Mouse (Mus musculus) left cerebral cortex, adult 2 months (tissue): ENCODE measurements around the gene Slc35e3. TPM values are rescaled to one million over a fixed set of nuclear protein-coding genes. Genes with fewer than 3 reads are reported as not detected.

Experiments used
- DNase-seq, 2 experiments: peaks; one replicate each; pipeline ENCODE4 v3.0.0; 2021 to 2022; ENCODE audit warnings: low spot score in 2 of 2, mixed read lengths in 1 of 2; ENCODE audit errors: extremely low spot score in 1 of 2
- H3K27ac ChIP-seq: fragments of 200-600 bp; 2 replicates; pipeline ENCODE4 v1.8.1; 2022
- H3K4me3 ChIP-seq: fragments of 200-600 bp; 2 replicates; pipeline ENCODE4 v1.8.1; 2022
- CTCF ChIP-seq: fragments of 200-600 bp; IDR thresholded peaks from 2 replicates; pipeline ENCODE4 v1.8.1; 2022; ENCODE audit warnings: antibody characterized with exemption, mild to moderate bottlenecking, moderate library complexity
- intact Hi-C: fragments of 180-260 bp; cut with DNase I; formaldehyde crosslinking; loops from one replicate; pipeline ENCODE4 v1.15.1; 2025
- total RNA-seq, 2 experiments: library from RNA; stranded (reverse); gene quantifications; 2 replicates each; pipeline ENCODE4 v1.2.3; 2021

The Slc35e3 gene
- total RNA-seq, 2 experiments from 2014 or later, result 27.7 to 28.8 TPM

DNA sequence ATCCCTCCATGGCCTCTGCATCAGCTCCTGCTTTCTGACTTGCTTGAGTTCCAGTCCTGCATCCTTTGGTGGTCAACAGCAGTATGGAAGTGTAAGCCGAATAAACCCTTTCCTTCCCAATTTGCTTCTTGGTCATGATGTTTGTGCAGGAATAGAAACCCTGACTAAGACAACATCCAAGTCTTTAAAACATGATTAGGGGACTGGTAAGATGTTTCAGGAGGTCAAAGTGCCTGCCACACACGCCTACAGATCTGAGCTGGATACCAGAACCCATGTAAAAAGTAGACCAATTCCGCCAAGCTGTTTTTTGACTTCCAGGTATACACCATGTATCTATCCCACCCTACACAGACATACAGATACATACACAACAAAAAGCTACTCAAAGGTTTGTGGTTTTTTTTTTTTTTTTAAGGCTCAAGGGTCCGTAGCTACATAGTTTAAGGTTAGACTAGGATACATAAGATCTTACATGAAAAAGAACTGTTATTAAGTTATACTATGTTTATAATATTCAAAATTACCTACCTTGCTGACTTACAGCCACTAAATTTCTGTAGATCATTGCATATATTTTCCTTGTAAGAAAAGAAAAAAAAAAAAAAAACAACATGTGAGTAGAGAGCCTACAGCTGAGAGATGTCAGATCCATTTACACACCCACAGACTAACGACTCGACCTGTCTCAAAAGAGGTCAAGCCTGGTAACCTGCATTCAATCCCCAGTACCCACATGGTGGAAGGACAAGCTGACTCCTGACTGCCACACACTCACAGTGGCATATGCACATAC is 44.9 kb downstream of the Slc35e3 start:
- no peak for DNase-seq
- no peak overlapping the region for H3K27ac ChIP-seq
- intact Hi-C loops, result no loop called here
- TF ChIP-seq CTCF, result no peak
- H3K4me3 ChIP-seq, result no peak overlapping the region

DNA sequence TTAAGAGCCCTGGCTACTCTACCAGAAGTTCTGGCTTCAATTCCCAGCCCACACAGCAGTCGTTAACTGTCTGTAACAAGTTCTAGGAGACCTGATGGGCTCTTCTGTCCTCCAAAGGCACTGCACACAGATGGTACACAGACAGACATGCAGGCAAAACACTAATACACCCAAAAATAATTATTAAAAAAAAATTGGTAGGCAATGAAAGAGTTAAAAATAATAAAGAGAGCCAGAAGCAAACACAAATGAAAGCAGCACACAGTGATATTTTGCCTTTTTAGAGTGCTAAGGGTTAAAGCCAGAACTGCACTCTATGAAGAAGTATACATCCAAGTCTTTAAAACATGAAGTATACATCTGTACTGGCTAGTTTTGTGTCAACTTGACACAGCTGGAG is 45.7 kb downstream of the Slc35e3 start:
- no peak overlapping the region for H3K27ac ChIP-seq
- no peak for TF ChIP-seq CTCF
- no peak for DNase-seq
- no peak overlapping the region for H3K4me3 ChIP-seq
- intact Hi-C loops, result no loop called here

DNA sequence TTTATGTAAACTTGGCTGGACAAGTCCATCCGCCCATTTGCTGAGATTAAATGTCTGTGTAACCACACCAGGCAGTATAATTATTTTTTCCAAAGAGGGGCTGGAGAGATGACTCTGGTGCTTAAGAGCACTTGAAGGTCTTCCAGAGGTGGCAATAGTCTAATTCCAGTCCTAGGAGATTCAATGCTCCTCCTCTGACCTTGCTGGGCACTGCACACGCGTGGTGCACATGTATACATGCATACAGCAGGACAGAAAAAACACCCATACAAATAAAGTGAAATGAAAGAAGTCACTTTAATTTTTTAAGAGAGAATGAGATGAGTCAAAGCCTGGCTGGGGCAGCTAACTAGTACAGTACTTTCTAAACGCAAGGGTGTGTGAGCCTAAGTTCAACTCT is 46.3 kb downstream of the Slc35e3 start:
- Histone ChIP-seq H3K4me3 (no peak overlapping the region), H3K27ac (no peak overlapping the region)
- intact Hi-C loops, result loop anchor here (10.0 kb wide), 1 partner anchor 645 kb away; no protein-coding TSS in a partner anchor
- no peak for TF ChIP-seq CTCF
- no peak for DNase-seq

DNA sequence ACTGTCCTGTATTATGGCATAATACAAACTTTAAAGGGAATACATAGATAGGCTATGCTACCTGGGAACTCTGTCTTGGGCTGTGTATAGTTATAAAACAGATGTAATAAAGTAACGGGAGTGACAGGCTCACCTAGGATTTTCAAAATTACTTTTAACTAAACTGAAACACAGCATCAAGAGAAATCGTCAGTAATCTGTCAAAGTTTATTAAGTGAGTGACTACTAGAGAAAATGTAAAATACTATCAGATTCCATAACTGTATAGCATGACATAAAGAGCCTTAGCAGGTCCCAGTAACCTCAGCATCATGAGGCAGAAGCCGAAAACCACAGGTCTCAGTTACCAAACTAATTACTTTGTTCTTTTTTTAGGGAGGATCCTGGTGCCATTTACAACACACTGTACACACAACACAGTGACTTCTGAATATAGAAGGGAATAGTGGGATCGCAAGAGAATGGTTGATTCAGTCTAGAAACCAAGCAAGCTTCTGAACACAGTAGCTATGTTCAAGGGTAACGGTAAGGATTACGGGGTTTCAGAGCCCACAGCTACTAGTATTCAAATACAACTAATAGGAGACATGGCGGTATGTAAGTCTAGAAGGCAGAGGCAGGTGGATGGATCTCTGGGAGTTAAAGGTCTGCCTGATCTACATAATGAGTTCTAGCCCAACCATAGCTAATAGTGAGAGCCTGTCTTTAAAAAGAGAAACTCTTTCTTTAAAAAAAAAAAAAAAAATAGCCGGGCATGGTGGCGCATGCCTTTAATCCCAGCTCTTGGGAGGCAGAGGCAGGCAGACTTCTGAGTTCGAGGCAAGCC is 47.6 kb downstream of the Slc35e3 start:
- no peak for TF ChIP-seq CTCF
- DNase-seq, result no peak
- Histone ChIP-seq H3K4me3 (no peak overlapping the region), H3K27ac (no peak overlapping the region)
- intact Hi-C loops, result loop anchor here (10.0 kb wide), 1 partner anchor 644 kb away; no protein-coding TSS in a partner anchor

DNA sequence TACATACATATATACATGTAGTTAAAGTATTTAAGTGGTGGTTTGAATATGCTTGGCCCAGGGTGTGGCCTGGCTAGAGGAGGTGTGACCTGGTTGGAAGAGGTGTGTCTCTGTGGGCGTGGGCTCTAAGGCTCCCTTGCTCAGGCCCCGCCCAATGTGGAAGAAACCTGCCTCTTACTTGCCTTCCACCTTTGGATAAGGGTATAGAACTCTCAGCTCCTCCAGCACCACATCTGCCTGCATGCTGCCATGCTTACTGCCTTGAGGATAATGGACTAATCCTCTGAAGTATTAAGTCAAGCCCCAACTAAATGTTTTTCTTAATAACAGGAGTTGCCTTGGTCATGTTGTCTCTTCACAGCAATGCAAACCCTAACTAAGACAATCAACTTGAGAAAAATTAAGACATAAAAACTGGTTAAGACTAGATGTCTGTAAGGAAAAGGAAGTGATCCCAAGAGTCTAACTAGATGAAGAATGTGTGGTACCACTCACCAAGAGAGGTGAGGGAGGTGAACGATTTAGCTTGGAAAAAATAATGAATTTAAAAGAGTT is 48.5 kb downstream of the Slc35e3 start:
- intact Hi-C loops, result loop anchor here (10.0 kb wide), 1 partner anchor 643 kb away; no protein-coding TSS in a partner anchor

DNA sequence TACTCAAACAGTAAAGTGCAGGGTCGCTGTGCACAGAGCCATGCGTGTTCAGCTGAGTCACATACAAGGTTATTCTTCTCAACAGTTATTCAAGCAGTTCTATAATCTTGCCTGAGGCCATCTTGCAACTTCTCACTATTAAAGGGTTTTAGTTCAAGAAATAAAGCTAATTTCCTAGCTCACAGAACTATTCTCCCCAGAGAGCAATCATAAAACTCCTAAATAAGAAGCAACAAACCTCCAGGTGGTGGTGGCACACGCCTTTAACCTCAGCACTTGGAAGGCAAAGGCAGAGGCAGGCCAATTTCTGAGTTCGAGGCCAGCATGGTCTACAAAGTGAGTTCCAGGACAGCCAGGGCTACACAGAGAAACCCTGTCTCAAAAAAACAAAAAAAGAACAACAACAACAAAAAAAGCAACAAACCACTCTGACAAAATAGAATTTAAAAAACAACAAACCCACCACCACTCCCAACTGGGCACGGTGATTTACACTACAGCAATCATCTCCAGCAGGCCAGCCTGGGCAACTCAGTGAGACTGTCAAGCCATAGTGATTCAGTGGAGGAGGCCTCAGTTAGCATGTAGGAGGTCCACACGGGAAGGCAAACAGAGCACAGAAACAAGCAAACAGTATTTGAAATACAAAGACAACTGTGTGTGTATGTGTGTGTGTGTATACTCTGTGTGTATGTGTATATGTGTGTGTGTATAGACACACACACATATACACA is 49.2 kb downstream of the Slc35e3 start:
- intact Hi-C loops, result loop anchor here (10.0 kb wide), 1 partner anchor 642 kb away; no protein-coding TSS in a partner anchor
- no peak overlapping the region for H3K27ac ChIP-seq
- H3K4me3 ChIP-seq, result no peak overlapping the region
- no peak for TF ChIP-seq CTCF
- DNase-seq, result no peak

More for the DNA sequence above, 48.5 kb downstream of the Slc35e3 start:
- DNase-seq, result no peak
- Histone ChIP-seq H3K4me3 (no peak overlapping the region), H3K27ac (no peak overlapping the region)
- TF ChIP-seq CTCF, result no peak

DNA sequence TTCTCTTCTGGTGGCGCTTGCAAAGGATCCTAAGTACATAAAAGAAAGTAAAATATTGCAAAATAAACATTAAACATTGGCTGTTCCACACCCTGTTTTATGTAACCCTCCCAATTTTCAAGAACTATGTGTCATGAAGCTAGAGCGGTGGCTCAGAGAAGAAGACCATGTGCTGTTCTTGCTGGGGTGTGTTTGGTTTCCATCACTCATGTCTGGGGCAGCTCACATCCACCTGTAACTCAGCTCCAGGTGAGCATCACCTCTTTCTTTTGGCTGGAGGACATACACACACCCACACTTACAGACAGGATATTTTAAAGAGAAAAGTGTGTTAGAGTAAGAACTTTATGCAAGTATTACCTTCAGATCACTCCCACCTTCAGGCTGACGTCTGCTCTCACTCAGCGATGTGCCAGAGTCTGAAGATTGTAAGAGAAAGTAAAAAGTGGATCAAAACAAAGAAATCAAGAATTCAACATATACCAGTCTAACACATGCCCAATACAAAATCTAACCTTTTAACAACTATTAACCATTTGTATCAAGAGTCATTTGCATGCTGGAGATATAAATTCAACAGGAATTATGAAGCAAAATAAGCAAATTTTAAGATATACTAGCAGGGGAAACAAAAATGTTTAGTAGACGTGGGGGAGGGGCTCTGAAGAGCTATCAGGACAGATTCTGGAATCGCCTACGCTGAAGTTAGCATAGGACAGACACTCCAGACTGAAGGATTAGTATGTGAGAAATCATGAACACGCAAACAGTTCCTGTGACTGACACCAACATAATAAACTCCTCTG is 49.9 kb downstream of the Slc35e3 start:
- no peak for DNase-seq
- Histone ChIP-seq H3K4me3 (no peak overlapping the region), H3K27ac (no peak overlapping the region)
- TF ChIP-seq CTCF, result no peak
- intact Hi-C loops, result loop anchor here (10.0 kb wide), 1 partner anchor 641 kb away; no protein-coding TSS in a partner anchor

DNA sequence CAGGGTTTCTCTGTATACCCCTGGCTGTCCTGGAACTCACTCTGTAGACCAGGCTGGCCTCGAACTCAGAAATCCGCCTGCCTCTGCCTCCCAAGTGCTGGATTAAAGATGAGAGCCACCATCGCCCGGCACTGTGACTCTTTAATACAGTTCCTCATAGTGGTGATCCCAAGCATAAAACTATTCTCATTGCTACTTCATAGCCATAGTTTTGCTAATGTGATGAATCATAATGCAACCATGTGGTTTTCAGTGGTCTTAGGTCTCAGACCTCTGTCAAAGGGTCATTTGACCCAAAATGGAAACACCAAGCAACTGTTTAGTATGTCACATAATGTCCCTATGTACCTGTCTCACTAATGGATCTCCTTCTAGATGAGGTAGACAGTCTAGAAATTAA is 50.6 kb downstream of the Slc35e3 start:
- no peak overlapping the region for H3K4me3 ChIP-seq
- TF ChIP-seq CTCF, result no peak

DNA sequence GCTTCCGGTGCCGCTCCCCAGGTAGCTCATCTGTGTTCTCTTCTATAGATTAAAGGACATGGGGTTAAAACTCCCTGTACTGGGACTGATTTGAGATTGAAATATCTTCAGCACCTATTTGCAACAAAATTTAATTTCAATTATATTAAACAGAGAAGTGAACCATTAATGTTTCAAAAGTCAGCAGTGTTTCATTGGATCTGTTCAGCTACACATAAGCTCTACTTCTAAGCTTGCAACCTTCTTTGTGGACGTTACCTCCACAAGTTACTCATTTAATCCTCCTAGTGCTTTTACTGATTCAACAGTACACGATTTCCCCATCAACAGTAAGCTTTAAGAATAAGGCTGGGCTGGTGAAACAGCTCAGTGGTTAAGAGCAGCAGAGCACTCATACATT is 51.1 kb downstream of the Slc35e3 start:
- DNase-seq, result no peak
- intact Hi-C loops, result loop anchor here (10.0 kb wide), 1 partner anchor 640 kb away; no protein-coding TSS in a partner anchor
- H3K4me3 ChIP-seq, result no peak overlapping the region
- TF ChIP-seq CTCF, result no peak
- H3K27ac ChIP-seq, result no peak overlapping the region

More for the DNA sequence above, 50.6 kb downstream of the Slc35e3 start:
- intact Hi-C loops, result loop anchor here (10.0 kb wide), 1 partner anchor 641 kb away; no protein-coding TSS in a partner anchor
- no peak overlapping the region for H3K27ac ChIP-seq
- no peak for DNase-seq

DNA sequence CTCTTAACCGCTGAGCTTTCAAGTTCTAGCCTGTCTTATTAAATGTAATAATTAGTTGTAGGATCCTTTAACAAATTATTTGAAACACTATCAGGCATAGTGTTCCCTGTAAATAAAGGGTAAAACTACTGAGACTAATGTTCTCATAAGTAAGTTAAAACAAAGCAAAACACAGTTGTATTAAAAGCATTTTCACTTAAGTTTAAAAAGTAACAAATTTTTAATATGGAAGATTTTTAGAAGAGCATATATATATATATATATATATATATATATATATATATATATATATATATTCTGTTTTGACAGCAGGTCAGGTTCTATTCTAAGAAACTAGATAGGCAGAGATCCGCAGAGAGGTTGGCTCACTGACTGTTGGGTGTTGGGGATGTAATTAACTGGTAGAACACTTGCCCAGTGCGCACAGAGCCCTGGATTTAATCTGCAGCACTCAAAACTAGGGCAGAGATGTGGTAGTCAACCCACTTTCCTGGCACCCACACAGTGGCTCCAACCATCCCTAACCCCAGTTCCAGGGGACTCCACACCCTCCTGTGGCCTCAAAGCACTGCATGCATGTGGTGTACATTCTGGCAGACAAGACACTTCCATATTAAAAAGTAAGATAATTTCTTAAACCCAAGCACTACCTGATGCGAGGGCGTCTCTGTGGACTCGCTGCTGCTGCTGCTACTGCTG is 51.8 kb downstream of the Slc35e3 start:
- no peak overlapping the region for H3K4me3 ChIP-seq
- intact Hi-C loops, result loop anchor here (5.0 to 10.0 kb wide), 2 partner anchors 332 to 640 kb away; no protein-coding TSS in a partner anchor
- no peak for TF ChIP-seq CTCF
- no peak overlapping the region for H3K27ac ChIP-seq
- DNase-seq, result no peak
